Mouse (Mus musculus): ENCODE data around the gene Bmi1.

DNA sequence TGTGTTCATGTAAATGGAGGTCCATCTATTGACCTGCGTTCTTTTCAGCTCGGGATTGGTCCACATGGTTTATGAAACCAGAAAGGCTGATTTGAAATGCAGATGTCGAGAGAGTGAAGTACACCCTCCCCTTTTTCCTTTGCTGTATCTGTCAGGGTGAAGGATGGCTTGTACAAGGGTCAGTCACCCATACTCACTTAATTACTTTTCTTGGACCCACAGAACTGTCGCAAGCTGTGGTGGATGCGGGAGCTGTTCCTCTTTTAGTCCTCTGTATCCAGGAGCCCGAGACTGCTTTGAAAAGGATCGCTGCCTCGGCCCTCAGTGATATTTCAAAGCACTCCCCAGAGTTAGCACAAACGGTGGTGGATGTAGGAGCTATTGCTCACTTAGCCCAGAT, 54.9 kb downstream of the Bmi1 start:
- no peak for TF ChIP-seq CTCF (IDR thresholded peaks at IDR 0.05; ENCODE audit: low read depth)
- TF ChIP-seq EP300 (IDR thresholded peaks at IDR 0.05; ENCODE audit: low read depth) = no peak
